Mouse (Mus musculus): ENCODE results near the gene Ddx58. TPM values are rescaled to one million over a fixed set of nuclear protein-coding genes. Genes with fewer than 3 reads are reported as not detected.

Ddx58 gene
- total RNA-seq, 2 experiments from 2014 or later, result 10.6 to 18.6 TPM

GRCm38 (mm10) chr4:40238483-40239408, 882 bp downstream of the Ddx58 start:
- ATAC-seq (replicated peaks; ENCODE audit: low FRiP score, poor library complexity, severe bottlenecking), result 0 out of 2 replicates have a peak, but pooled peaks have one; percentile 46

GRCm38 (mm10) chr4:40236829-40237228, 2.8 kb downstream of the Ddx58 start:
- no peak for ATAC-seq (replicated peaks; ENCODE audit: low FRiP score, poor library complexity, severe bottlenecking)

- ATAC-seq (replicated peaks; ENCODE audit: low FRiP score, poor library complexity, severe bottlenecking), result no peak
These were observed 5.4 kb downstream of the Ddx58 start for GRCm38 (mm10) chr4:40234256-40234655.

- no peak for ATAC-seq (replicated peaks; ENCODE audit: low FRiP score, poor library complexity, severe bottlenecking)
These were observed 6.5 kb downstream of the Ddx58 start for GRCm38 (mm10) chr4:40233062-40233664.

GRCm38 (mm10) chr4:40229723-40230122, 9.9 kb downstream of the Ddx58 start:
- ATAC-seq (replicated peaks; ENCODE audit: low FRiP score, poor library complexity, severe bottlenecking), result no peak

- ATAC-seq (replicated peaks; ENCODE audit: low FRiP score, poor library complexity, severe bottlenecking), result no peak
These were observed 11.7 kb downstream of the Ddx58 start for GRCm38 (mm10) chr4:40227886-40228285.

GRCm38 (mm10) chr4:40227131-40227530, 12.5 kb downstream of the Ddx58 start:
- ATAC-seq (replicated peaks; ENCODE audit: low FRiP score, poor library complexity, severe bottlenecking), result no peak

GRCm38 (mm10) chr4:40226095-40226494, 13.5 kb downstream of the Ddx58 start:
- ATAC-seq (replicated peaks; ENCODE audit: low FRiP score, poor library complexity, severe bottlenecking), result no peak

- no peak for ATAC-seq (replicated peaks; ENCODE audit: low FRiP score, poor library complexity, severe bottlenecking)
These were observed 17.6 kb downstream of the Ddx58 start for GRCm38 (mm10) chr4:40221876-40222585.

- no peak for ATAC-seq (replicated peaks; ENCODE audit: low FRiP score, poor library complexity, severe bottlenecking)
These were observed 18.4 kb downstream of the Ddx58 start for GRCm38 (mm10) chr4:40221004-40221760.

GRCm38 (mm10) chr4:40220437-40220836, 19.2 kb downstream of the Ddx58 start:
- no peak for ATAC-seq (replicated peaks; ENCODE audit: low FRiP score, poor library complexity, severe bottlenecking)

- ATAC-seq (replicated peaks; ENCODE audit: low FRiP score, poor library complexity, severe bottlenecking), result peak; percentile 70
These were observed 21.2 kb downstream of the Ddx58 start for GRCm38 (mm10) chr4:40218382-40218781.

- no peak for ATAC-seq (replicated peaks; ENCODE audit: low FRiP score, poor library complexity, severe bottlenecking)
These were observed 21.7 kb downstream of the Ddx58 start for GRCm38 (mm10) chr4:40217910-40218309.

- no peak for ATAC-seq (replicated peaks; ENCODE audit: low FRiP score, poor library complexity, severe bottlenecking)
These were observed 27.5 kb downstream of the Ddx58 start for GRCm38 (mm10) chr4:40212177-40212576.

- no peak for ATAC-seq (replicated peaks; ENCODE audit: low FRiP score, poor library complexity, severe bottlenecking)
These were observed 31.9 kb downstream of the Ddx58 start for GRCm38 (mm10) chr4:40207701-40208100.

- no peak for ATAC-seq (replicated peaks; ENCODE audit: low FRiP score, poor library complexity, severe bottlenecking)
These were observed 34.3 kb downstream of the Ddx58 start for GRCm38 (mm10) chr4:40205231-40205903.

- ATAC-seq (replicated peaks; ENCODE audit: low FRiP score, poor library complexity, severe bottlenecking), result no peak
These were observed 35.3 kb downstream of the Ddx58 start for GRCm38 (mm10) chr4:40204374-40204773.

- ATAC-seq (replicated peaks; ENCODE audit: low FRiP score, poor library complexity, severe bottlenecking), result no peak
These were observed 37.4 kb downstream of the Ddx58 start for GRCm38 (mm10) chr4:40202205-40202604.

- ATAC-seq (replicated peaks; ENCODE audit: low FRiP score, poor library complexity, severe bottlenecking), result no peak
These were observed 44.3 kb downstream of the Ddx58 start for GRCm38 (mm10) chr4:40195336-40195735.

All from erythroblast, adult 5-6 weeks (primary cell).